Mouse (Mus musculus): Measurements from ENCODE around the gene Fbxl18. TPM values are rescaled to one million over a fixed set of nuclear protein-coding genes. Genes with fewer than 3 reads are reported as not detected.

Fbxl18 gene
- polyA plus RNA-seq, 1 experiment from 2014 or later = 40.4 TPM

- H3K9ac ChIP-seq (replicated peaks) = peak overlapping the region; percentile 100
- H3K4me2 ChIP-seq (replicated peaks) = peak overlapping the region; percentile 93
- peaks cover 64% of the 10 kb centered on the region for H3K36me3 ChIP-seq
- H3K4me1 ChIP-seq (replicated peaks) = peaks cover 45% of the 10 kb centered on the region
- no peak for ATAC-seq
- no peaks in the 10 kb centered on the region for H3K9me3 ChIP-seq
- H3K27ac ChIP-seq = peak overlapping the region; percentile 100; the same call in 1 of the 2 replicates
- WGBS = 89% methylated on average over 14 of the region's 14 CpGs
- peak overlapping the region; percentile 88 for H3K4me3 ChIP-seq (replicated peaks)
- no peaks in the 10 kb centered on the region for H3K27me3 ChIP-seq
Observed at GRCm38 (mm10) chr5:142903470-142904207, 8.4 kb upstream of the Fbxl18 start.

- no peak for ATAC-seq
- WGBS = 67% methylated on average over 5 of the region's 5 CpGs
Observed at GRCm38 (mm10) chr5:142902506-142903314, 7.5 kb upstream of the Fbxl18 start.

GRCm38 (mm10) chr5:142901846-142902505 lies 6.8 kb upstream of the Fbxl18 start:
- no peaks in the 10 kb centered on the region for H3K9me3 ChIP-seq
- 75% methylated on average over 4 of the region's 4 CpGs for WGBS
- no peak overlapping the region for H3K4me3 ChIP-seq (replicated peaks)
- no peak for ATAC-seq
- no peaks in the 10 kb centered on the region for H3K27me3 ChIP-seq
- peaks cover 68% of the 10 kb centered on the region for H3K36me3 ChIP-seq
- peaks cover 30% of the 10 kb centered on the region for H3K4me1 ChIP-seq (replicated peaks)
- peak overlapping the region; percentile 51 for H3K27ac ChIP-seq
- H3K4me2 ChIP-seq (replicated peaks) = no peak overlapping the region
- H3K9ac ChIP-seq (replicated peaks) = 0 out of 2 replicates have a peak overlapping the region, but pooled peaks have one; percentile 39

More at GRCm38 (mm10) chr5:142902506-142903314, 7.5 kb upstream of the Fbxl18 start:
- Histone ChIP-seq H3K36me3 (peaks cover 66% of the 10 kb centered on the region), H3K4me2 (replicated peaks) (peak overlapping the region; percentile 26), H3K27ac (peak overlapping the region; percentile 25), H3K9ac (replicated peaks) (0 out of 2 replicates have a peak overlapping the region, but pooled peaks have one; percentile 39), H3K27me3 (no peaks in the 10 kb centered on the region), H3K4me3 (replicated peaks) (peak overlapping the region; percentile 5; the same call in 1 of the 2 replicates), H3K9me3 (no peaks in the 10 kb centered on the region), H3K4me1 (replicated peaks) (peaks cover 37% of the 10 kb centered on the region)

- H3K4me1 ChIP-seq (replicated peaks) = peaks cover 28% of the 10 kb centered on the region
- H3K4me3 ChIP-seq (replicated peaks) = no peak overlapping the region
- peaks cover 68% of the 10 kb centered on the region for H3K36me3 ChIP-seq
- no peak overlapping the region for H3K9ac ChIP-seq (replicated peaks)
- no peak for ATAC-seq
- no peaks in the 10 kb centered on the region for H3K9me3 ChIP-seq
- H3K27ac ChIP-seq = peak overlapping the region; percentile 51
- no peak overlapping the region for H3K4me2 ChIP-seq (replicated peaks)
- H3K27me3 ChIP-seq = no peaks in the 10 kb centered on the region
- 85% methylated on average over 7 of the region's 7 CpGs for WGBS
Observed at GRCm38 (mm10) chr5:142901355-142901802, 6.2 kb upstream of the Fbxl18 start.

GRCm38 (mm10) chr5:142900651-142901050 lies 5.4 kb upstream of the Fbxl18 start:
- WGBS = 92% methylated on average over 7 of the region's 7 CpGs
- no peak overlapping the region for H3K9ac ChIP-seq (replicated peaks)
- no peak for ATAC-seq
- no peaks in the 10 kb centered on the region for H3K9me3 ChIP-seq
- no peak overlapping the region for H3K4me3 ChIP-seq (replicated peaks)
- H3K27me3 ChIP-seq = no peaks in the 10 kb centered on the region
- peaks cover 34% of the 10 kb centered on the region for H3K4me1 ChIP-seq (replicated peaks)
- H3K36me3 ChIP-seq = peaks cover 68% of the 10 kb centered on the region
- no peak overlapping the region for H3K4me2 ChIP-seq (replicated peaks)
- 0 out of 2 replicates have a peak overlapping the region, but pooled peaks have one; percentile 9 for H3K27ac ChIP-seq

GRCm38 (mm10) chr5:142899932-142900533 lies 4.8 kb upstream of the Fbxl18 start:
- no peak overlapping the region for H3K4me3 ChIP-seq (replicated peaks)
- peaks cover 63% of the 10 kb centered on the region for H3K36me3 ChIP-seq

GRCm38 (mm10) chr5:142899057-142899601 lies 3.9 kb upstream of the Fbxl18 start:
- peaks cover 54% of the 10 kb centered on the region for H3K36me3 ChIP-seq
- WGBS = 90% methylated on average over 9 of the region's 9 CpGs
- no peak overlapping the region for H3K4me2 ChIP-seq (replicated peaks)
- no peak for ATAC-seq
- H3K4me3 ChIP-seq (replicated peaks) = no peak overlapping the region
- no peaks in the 10 kb centered on the region for H3K27me3 ChIP-seq
- peaks cover 35% of the 10 kb centered on the region for H3K4me1 ChIP-seq (replicated peaks)
- no peaks in the 10 kb centered on the region for H3K9me3 ChIP-seq
- no peak overlapping the region for H3K27ac ChIP-seq
- no peak overlapping the region for H3K9ac ChIP-seq (replicated peaks)

More at GRCm38 (mm10) chr5:142899932-142900533, 4.8 kb upstream of the Fbxl18 start:
- 86% methylated on average over 5 of the region's 5 CpGs for WGBS
- Histone ChIP-seq H3K4me1 (replicated peaks) (peaks cover 38% of the 10 kb centered on the region), H3K9ac (replicated peaks) (no peak overlapping the region), H3K4me2 (replicated peaks) (no peak overlapping the region), H3K9me3 (no peaks in the 10 kb centered on the region), H3K27me3 (no peaks in the 10 kb centered on the region), H3K27ac (no peak overlapping the region)
- ATAC-seq = no peak

GRCm38 (mm10) chr5:142898316-142898715 lies 3.1 kb upstream of the Fbxl18 start:
- Histone ChIP-seq H3K9ac (replicated peaks) (no peak overlapping the region), H3K4me1 (replicated peaks) (peaks cover 37% of the 10 kb centered on the region), H3K9me3 (no peaks in the 10 kb centered on the region), H3K27ac (no peak overlapping the region), H3K36me3 (peaks cover 47% of the 10 kb centered on the region), H3K4me3 (replicated peaks) (no peak overlapping the region), H3K27me3 (no peaks in the 10 kb centered on the region), H3K4me2 (replicated peaks) (no peak overlapping the region)
- ATAC-seq = no peak
- WGBS = 93% methylated on average over 4 of the region's 4 CpGs

- 96% methylated on average over 7 of the region's 7 CpGs for WGBS
- Histone ChIP-seq H3K27ac (no peak overlapping the region), H3K4me1 (replicated peaks) (peaks cover 33% of the 10 kb centered on the region), H3K36me3 (peaks cover 41% of the 10 kb centered on the region), H3K9me3 (no peaks in the 10 kb centered on the region), H3K4me3 (replicated peaks) (no peak overlapping the region), H3K9ac (replicated peaks) (no peak overlapping the region), H3K4me2 (replicated peaks) (no peak overlapping the region), H3K27me3 (no peaks in the 10 kb centered on the region)
- ATAC-seq = no peak
Observed at GRCm38 (mm10) chr5:142897568-142898248, 2.5 kb upstream of the Fbxl18 start.

GRCm38 (mm10) chr5:142896713-142897112 lies 1.5 kb upstream of the Fbxl18 start:
- Histone ChIP-seq H3K4me3 (replicated peaks) (no peak overlapping the region), H3K9me3 (no peaks in the 10 kb centered on the region), H3K4me1 (replicated peaks) (peaks cover 33% of the 10 kb centered on the region), H3K36me3 (peaks cover 31% of the 10 kb centered on the region), H3K27ac (no peak overlapping the region), H3K4me2 (replicated peaks) (no peak overlapping the region), H3K9ac (replicated peaks) (no peak overlapping the region), H3K27me3 (no peaks in the 10 kb centered on the region)
- no peak for ATAC-seq
- 88% methylated on average over 5 of the region's 5 CpGs for WGBS

- H3K9me3 ChIP-seq = no peaks in the 10 kb centered on the region
- H3K4me1 ChIP-seq (replicated peaks) = peaks cover 34% of the 10 kb centered on the region
- no peak for ATAC-seq
- 0 out of 2 replicates have a peak overlapping the region, but pooled peaks have one; percentile 68 for H3K4me3 ChIP-seq (replicated peaks)
- no peaks in the 10 kb centered on the region for H3K27me3 ChIP-seq
- H3K4me2 ChIP-seq (replicated peaks) = no peak overlapping the region
- no peak overlapping the region for H3K9ac ChIP-seq (replicated peaks)
- WGBS = 85% methylated on average over 10 of the region's 10 CpGs
- H3K27ac ChIP-seq = no peak overlapping the region
- peaks cover 25% of the 10 kb centered on the region for H3K36me3 ChIP-seq
Observed at GRCm38 (mm10) chr5:142896192-142896591, 971 bp upstream of the Fbxl18 start.

All from midbrain, embryonic 13.5 days (tissue).